Mouse (Mus musculus) cerebellum, adult 2 months (tissue): ENCODE measurements at regions not wholly inside any gene's neighbourhood (a gene's known extent, or its start where the extent isn't known, plus 50 kb on each side); places are given as distances from the start of the nearest gene placed in this dataset.

ENCODE experiments used
- CTCF ChIP-seq: fragments of 200-500 bp; IDR thresholded peaks from 2 replicates; pipeline ENCODE4 v1.5.1; 2011; ENCODE audit warnings: low read depth, mild to moderate bottlenecking, control low read depth, low read length, moderate library complexity, borderline replicate concordance; ENCODE audit not compliant: insufficient read depth
- POLR2A ChIP-seq: fragments of 200-500 bp; IDR thresholded peaks from 2 replicates; pipeline ENCODE4 v1.6.1; 2011; ENCODE audit warnings: low read length, control low read depth, borderline replicate concordance; ENCODE audit not compliant: insufficient read depth

GRCm38 (mm10) chr11:112175302-112175701 lies 606.7 kb upstream of the Sox9 start:
- TF ChIP-seq CTCF (no peak), POLR2A (no peak)
